Mouse (Mus musculus) cerebellum, adult 11-12 months (tissue): ENCODE measurements around the gene Zfp185.

Source experiments
- DNase-seq: peaks from one replicate; pipeline ENCODE4 v3.0.0; 2022

Zfp185 gene

DNA sequence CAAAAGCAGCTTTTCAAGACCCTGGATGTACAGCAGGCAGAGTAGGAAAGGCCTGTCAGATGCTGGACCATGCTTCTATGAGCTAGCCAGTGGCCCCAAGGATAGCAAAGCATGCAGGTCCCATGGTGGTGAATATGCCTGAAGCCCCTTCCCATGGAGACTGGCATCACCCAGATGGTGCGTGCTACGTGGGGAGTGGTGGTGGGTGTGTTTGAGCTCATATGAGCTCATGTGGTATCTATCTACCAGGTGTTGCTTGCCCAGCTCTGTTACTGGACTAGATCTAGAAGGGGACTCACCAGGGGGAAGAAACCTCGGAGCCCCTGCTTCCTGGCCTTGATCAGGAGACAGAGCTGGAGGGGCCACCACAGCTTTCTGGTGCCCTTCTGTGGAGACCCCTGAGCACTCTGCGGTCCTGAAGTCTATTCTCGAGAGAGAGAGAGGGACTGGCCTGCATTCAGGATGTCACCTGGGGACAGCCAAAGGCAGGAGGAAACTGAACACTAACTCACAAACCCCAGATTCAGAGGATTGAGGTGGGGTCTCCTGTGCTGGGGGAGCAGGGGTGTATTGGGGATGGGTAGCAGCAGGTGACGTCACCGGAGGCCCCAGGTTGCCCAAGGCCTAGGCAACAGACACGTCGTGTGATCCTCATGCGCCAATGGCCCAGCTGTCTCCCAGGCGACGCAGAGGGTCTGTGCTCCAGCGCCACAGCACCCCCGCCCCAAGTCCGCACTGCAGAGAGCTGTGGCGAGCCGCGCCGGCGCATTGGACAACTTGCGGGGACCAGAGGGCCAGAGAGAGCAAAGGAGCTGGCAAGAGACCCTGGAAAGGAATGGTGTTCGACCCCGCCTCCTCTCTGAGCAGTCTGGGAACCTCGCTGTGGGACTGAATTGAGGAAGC lies 76.6 kb downstream of the Zfp185 start:
- peak; percentile 44 for DNase-seq

DNA sequence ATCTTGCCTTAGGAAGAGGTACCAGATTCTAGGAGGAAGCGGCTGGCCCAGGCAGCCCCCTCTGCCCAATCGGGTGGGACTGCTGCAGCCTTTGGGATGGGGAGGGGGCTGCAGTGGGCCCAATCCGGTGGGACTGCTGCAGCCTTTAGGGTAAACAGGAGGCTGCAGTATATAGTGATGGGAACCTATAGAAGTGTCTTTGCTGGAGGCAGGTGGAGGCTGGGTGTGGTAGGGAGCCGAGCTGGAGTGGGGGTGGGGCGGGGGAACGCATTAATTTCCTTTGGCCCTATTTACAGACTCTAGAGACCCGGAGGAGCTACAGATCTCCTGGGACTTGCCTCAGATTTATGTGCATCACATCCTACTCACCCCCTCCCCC lies 77.3 kb downstream of the Zfp185 start, which contains the start of gene Pnma3:
Pnma3 (plus strand) TSS at position 373 of the 379 bp plus-strand sequence.
- peak; percentile 21 for DNase-seq

DNA sequence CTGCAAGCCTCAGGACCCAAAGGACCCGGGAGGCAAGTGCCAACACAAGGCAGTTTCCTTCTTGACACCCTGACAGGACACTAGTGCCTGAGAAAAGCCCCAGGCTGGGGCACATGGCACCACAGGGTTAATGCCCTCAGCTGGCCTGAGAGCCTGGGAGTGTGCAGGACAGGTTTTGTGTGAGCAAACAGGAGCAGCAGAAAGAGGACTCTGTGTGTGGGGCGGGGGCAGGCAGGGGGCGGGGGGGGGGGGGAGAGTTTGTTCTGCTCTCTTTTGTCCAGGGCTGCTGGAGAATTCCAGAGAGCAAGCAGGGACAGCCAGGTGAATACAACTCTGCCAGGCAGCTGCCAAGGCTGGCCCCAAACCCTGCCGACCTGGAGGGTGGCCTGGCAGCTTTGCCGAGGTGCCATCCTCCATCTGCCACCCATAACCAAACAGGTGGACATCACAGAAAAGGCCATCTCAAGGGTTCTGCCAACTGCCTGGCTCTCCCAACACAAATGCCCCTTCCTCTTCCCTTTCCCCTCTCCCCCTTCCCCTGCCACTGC lies 79.7 kb downstream of the Zfp185 start:
- peak; percentile 40 for DNase-seq
